Mouse (Mus musculus) intestine, embryonic 14.5 days (tissue): ENCODE results near the gene Cntn4. TPM values are rescaled to one million over a fixed set of nuclear protein-coding genes. Genes with fewer than 3 reads are reported as not detected.

Source experiments
- ATAC-seq: fragments of 200-750 bp; cut with Nextera tagmentation; replicated peaks from 2 replicates; pipeline ENCODE4 v1.8.0; 2017; ENCODE audit warnings: low read depth, moderate number of reproducible peaks, moderate TSS enrichment, moderate library complexity; ENCODE audit not compliant: low FRiP score, low TSS enrichment
- DNase-seq: peaks from one replicate; pipeline ENCODE4 v3.0.0-alpha.2; 2018; ENCODE audit warnings: low spot score
- H3K27ac ChIP-seq: fragments of 300-500 bp; sonication (generic); 2 replicates; pipeline ENCODE4 v1.5.1; 2014; ENCODE audit warnings: low read depth, mild to moderate bottlenecking, control low read depth
- H3K27me3 ChIP-seq: fragments of 300-500 bp; sonication (generic); replicated peaks from 2 replicates; pipeline ENCODE4 v1.6.1; 2014; ENCODE audit warnings: low read length, control low read depth; ENCODE audit not compliant: control insufficient read depth, insufficient read depth
- H3K36me3 ChIP-seq: fragments of 300-500 bp; sonication (generic); 2 replicates; pipeline ENCODE4 v1.6.1; 2014; ENCODE audit warnings: low read length, control low read depth; ENCODE audit not compliant: control insufficient read depth, insufficient read depth
- H3K4me1 ChIP-seq: fragments of 300-500 bp; sonication (generic); replicated peaks from 2 replicates; pipeline ENCODE4 v1.6.1; 2014; ENCODE audit warnings: low read length, control low read depth, mixed read lengths; ENCODE audit not compliant: control insufficient read depth, insufficient read depth
- H3K4me2 ChIP-seq: fragments of 300-500 bp; sonication (generic); 2 replicates; pipeline ENCODE4 v1.6.1; 2014; ENCODE audit warnings: low read length
- H3K4me3 ChIP-seq: fragments of 300-500 bp; sonication (generic); 2 replicates; pipeline ENCODE4 v1.5.1; 2014; ENCODE audit warnings: low read depth, low read length, control low read depth, mixed read lengths
- H3K9ac ChIP-seq: fragments of 300-500 bp; sonication (generic); 2 replicates; pipeline ENCODE4 v1.6.1; 2014; ENCODE audit warnings: mild to moderate bottlenecking, low read length
- H3K9me3 ChIP-seq: fragments of 300-500 bp; sonication (generic); 2 replicates; pipeline ENCODE4 v1.6.1; 2016; ENCODE audit warnings: low read length, control low read depth; ENCODE audit not compliant: control insufficient read depth
- WGBS: fragments of 180-500 bp; shearing (Covaris S2); extraction: QIAGEN DNeasy Blood & Tissue Kit; methylation state at CpG from one replicate; pipeline ENCODE4 v1.1.7; 2014; 5-methylcytosine and 5-hydroxymethylcytosine counted together
- polyA plus RNA-seq: library from polyadenylated mRNA; unstranded; fragments of >200 nt; fragmentation: Nextera tagmentation; extraction: Ambion mirVana; gene quantifications from 2 replicates; pipeline ENCODE4 v1.2.1, GENCODE M21; 2014

The Cntn4 gene
- polyA plus RNA-seq, 1 experiment from 2014 or later: 0.26 TPM

DNA sequence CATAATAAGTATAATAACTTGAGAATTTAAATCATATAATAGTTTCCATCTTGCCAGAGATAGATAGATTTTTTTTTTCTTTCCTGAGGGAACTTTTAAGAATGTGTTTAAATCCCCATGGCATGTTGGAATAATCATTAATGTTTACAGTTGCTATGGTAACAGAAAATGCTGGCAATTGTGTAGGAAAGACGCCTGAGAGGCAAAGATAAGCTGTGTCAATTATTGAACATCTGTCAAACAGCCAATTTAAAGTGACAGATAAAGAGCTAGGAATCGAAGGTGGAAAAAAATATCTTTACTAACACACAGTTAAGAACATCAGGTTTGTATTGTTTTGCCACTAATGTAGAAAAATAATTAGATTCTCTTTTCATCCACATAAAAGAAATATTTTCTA is 788.3 kb downstream of the Cntn4 start:
- no peak overlapping the region for H3K4me2 ChIP-seq
- H3K36me3 ChIP-seq: no peaks in the 10 kb centered on the region
- H3K9ac ChIP-seq: no peak overlapping the region
- ATAC-seq (no peak), DNase-seq (no peak)
- WGBS: 30% methylated on average over 2 of the region's 2 CpGs
- no peaks in the 10 kb centered on the region for H3K9me3 ChIP-seq
- H3K27me3 ChIP-seq: no peaks in the 10 kb centered on the region
- no peaks in the 10 kb centered on the region for H3K4me1 ChIP-seq
- H3K27ac ChIP-seq: no peak overlapping the region
- no peak overlapping the region for H3K4me3 ChIP-seq

DNA sequence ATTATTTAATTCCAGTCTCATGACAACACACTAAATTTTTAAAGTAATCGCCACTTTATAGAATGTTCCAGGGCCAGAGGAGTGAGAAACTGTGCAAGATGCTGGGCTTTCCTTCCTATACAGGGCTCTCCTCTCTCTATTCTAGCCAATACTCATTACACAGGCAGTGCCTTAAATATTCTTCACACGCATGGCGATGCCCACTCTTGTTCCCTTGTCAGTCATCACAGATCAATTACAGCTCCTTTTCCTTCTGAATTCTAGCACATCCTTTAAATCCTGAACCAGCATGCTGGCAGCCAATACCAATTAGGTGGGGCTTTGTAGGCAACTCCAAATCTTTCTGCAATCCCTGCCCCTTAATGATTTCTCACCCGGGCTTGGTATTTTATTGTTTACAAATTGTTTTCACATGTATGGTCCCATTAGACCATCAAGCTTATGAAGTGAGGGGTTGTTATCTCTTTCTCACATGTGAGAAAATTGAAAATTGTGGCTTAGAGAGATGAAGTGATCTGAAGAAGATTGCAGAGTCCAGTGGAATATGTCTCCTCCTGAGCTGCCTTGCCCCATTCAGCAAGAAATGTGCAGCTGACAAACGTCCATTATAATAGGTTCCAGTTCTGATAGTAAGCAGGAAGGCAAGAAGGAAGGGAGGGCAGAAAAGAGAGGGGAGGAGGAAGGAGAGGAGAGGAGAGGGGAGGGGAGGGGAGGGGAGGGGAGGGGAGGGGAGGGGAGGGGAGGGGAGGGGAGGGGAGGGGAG is 789.0 kb downstream of the Cntn4 start:
- ATAC-seq: no peak
- no peak overlapping the region for H3K4me3 ChIP-seq
- H3K36me3 ChIP-seq: no peaks in the 10 kb centered on the region
- no peak overlapping the region for H3K9ac ChIP-seq
- 64% methylated on average over 5 of the region's 5 CpGs for WGBS
- H3K27ac ChIP-seq: no peak overlapping the region
- no peaks in the 10 kb centered on the region for H3K4me1 ChIP-seq
- no peak overlapping the region for H3K4me2 ChIP-seq
- no peaks in the 10 kb centered on the region for H3K9me3 ChIP-seq
- no peak for DNase-seq
- no peaks in the 10 kb centered on the region for H3K27me3 ChIP-seq

DNA sequence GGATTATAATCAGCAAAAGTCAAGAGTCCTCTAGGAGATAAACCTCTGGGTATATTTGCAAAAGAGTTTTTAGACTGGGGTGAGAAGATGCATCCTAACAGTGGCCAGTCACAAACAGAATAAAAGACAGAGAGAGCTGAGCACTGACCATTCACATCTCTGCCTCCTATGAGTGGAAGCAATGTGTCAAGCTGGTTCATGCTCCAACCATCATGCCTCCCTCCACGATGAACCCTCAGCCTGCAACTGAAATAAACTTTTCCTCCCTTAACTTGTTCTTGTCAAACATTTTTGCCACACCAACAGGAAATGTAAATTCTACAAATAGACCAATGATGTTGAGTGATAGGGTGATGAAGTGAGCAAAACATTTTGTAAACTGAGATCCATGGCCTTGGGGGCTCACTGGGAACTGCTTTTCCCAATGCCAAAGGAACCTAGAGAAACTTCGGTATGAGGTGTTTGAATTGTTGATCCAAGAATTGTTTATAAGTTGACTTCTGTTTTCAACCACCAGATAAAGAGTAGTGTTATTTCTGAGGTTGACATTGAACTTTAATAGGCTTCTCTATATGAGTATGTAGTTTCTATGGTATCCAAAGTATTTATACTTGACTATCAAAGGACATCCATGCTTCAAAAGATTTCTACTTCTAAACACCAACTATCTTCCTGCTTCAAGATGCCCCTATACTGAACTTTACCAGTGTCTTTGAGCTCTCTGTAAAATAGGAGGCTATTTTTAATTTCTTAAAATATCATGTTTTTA is 794.6 kb downstream of the Cntn4 start:
- DNase-seq (no peak), ATAC-seq (no peak)
- no peaks in the 10 kb centered on the region for H3K4me1 ChIP-seq
- H3K9me3 ChIP-seq: no peaks in the 10 kb centered on the region
- WGBS: 81% methylated on average over 2 of the region's 2 CpGs
- H3K27ac ChIP-seq: no peak overlapping the region
- H3K4me2 ChIP-seq: no peak overlapping the region
- H3K27me3 ChIP-seq: no peaks in the 10 kb centered on the region
- no peak overlapping the region for H3K9ac ChIP-seq
- no peak overlapping the region for H3K4me3 ChIP-seq
- H3K36me3 ChIP-seq: no peaks in the 10 kb centered on the region

DNA sequence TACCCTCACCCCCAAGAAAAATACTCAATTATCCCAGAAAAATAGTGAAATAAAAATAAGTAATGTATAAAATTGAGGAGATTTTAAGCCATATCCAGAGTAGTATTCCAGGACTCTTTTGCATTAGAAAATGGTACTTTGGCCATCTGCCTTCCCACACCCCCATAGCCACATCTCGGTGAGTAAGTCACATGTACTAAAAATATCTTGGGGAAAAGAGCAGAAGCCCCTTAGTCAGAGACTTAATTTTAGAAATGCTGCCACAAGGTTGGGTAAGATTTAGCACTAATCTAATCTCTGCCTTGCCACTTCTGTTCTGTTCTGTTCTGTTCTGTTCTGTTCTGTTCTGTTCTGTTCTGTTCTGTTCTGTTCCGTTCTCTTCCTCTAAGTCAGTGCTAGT is 796.4 kb downstream of the Cntn4 start:
- no peak overlapping the region for H3K9ac ChIP-seq
- no peak overlapping the region for H3K4me3 ChIP-seq
- WGBS: 86% methylated on average over 2 of the region's 2 CpGs
- DNase-seq (no peak), ATAC-seq (no peak)
- H3K27me3 ChIP-seq: no peaks in the 10 kb centered on the region
- no peaks in the 10 kb centered on the region for H3K36me3 ChIP-seq
- H3K4me1 ChIP-seq: no peaks in the 10 kb centered on the region
- no peak overlapping the region for H3K27ac ChIP-seq
- H3K9me3 ChIP-seq: no peaks in the 10 kb centered on the region
- no peak overlapping the region for H3K4me2 ChIP-seq

DNA sequence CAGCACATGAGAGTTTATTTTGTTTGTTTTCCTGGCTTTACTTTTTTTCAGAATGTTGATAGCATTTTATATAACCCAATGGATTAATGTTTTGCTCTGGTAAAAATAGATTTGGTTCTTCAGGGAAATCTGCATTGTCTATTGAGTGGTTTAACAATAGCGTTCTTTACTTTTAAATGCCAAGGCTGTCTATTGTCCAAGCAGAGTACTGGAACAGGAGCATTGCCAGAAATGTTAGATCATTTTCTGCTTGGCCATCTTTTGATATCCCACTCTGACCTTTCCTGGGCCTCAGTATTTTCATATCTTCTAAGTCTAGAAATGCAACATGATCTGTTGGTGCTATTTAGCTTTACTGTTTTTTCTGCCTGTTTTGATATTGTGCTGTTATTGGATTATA is 804.1 kb downstream of the Cntn4 start:
- H3K9me3 ChIP-seq: no peaks in the 10 kb centered on the region
- no peak overlapping the region for H3K27ac ChIP-seq
- H3K9ac ChIP-seq: no peak overlapping the region
- no peaks in the 10 kb centered on the region for H3K36me3 ChIP-seq
- ATAC-seq (no peak), DNase-seq (no peak)
- no peak overlapping the region for H3K4me2 ChIP-seq
- WGBS: 93% methylated on average over 1 of the region's 1 CpGs
- H3K4me1 ChIP-seq: no peaks in the 10 kb centered on the region
- no peak overlapping the region for H3K4me3 ChIP-seq
- H3K27me3 ChIP-seq: no peaks in the 10 kb centered on the region

DNA sequence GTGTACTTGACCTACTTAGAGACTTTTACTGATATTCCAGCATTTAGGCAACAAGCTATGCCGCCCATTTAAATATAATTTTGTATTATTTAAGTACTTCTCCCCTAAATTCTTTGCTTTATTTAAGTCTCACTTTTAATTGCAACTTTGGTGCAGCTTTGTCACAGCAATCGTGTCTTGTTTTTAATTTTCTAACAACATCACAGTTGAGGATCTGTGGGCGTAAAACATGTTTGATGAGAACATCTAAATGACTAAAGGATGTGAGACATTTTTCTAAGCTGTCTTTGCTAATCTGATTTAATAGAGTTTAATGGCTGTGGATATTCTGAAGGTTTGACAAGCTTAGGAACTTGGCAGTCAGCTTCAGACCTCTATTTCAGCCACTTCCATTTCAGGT is 818.8 kb downstream of the Cntn4 start:
- no peaks in the 10 kb centered on the region for H3K4me1 ChIP-seq
- no peak overlapping the region for H3K4me3 ChIP-seq
- WGBS: 87% methylated on average over 3 of the region's 3 CpGs
- no peak overlapping the region for H3K4me2 ChIP-seq
- no peaks in the 10 kb centered on the region for H3K27me3 ChIP-seq
- H3K27ac ChIP-seq: no peak overlapping the region
- no peak for ATAC-seq
- no peaks in the 10 kb centered on the region for H3K36me3 ChIP-seq
- no peak for DNase-seq
- H3K9ac ChIP-seq: no peak overlapping the region
- H3K9me3 ChIP-seq: no peaks in the 10 kb centered on the region

DNA sequence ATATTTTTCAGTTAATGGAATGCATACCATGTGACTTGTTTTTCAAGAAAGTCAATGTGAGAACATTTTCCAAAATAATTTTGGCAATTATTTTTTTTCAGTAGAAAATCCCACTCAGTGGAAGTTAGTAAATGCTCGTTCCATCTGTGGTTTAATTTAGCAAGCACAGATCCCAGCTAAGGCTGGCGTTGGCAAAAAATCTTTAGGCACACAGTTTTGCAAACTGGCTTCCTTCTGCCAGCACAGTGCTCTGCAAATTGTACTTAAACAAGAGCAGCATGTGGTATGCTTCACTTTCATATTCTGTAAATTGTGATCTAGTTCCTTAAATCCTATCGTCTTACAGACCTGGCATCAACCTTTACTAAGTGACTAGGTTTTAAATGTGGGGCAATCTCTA is 821.7 kb downstream of the Cntn4 start:
- no peak overlapping the region for H3K4me3 ChIP-seq
- H3K4me2 ChIP-seq: no peak overlapping the region
- ATAC-seq (no peak), DNase-seq (no peak)
- H3K9ac ChIP-seq: no peak overlapping the region
- no peak overlapping the region for H3K27ac ChIP-seq
- H3K4me1 ChIP-seq: no peaks in the 10 kb centered on the region
- H3K9me3 ChIP-seq: no peaks in the 10 kb centered on the region
- WGBS: 89% methylated on average over 3 of the region's 3 CpGs
- H3K27me3 ChIP-seq: no peaks in the 10 kb centered on the region
- H3K36me3 ChIP-seq: no peaks in the 10 kb centered on the region

DNA sequence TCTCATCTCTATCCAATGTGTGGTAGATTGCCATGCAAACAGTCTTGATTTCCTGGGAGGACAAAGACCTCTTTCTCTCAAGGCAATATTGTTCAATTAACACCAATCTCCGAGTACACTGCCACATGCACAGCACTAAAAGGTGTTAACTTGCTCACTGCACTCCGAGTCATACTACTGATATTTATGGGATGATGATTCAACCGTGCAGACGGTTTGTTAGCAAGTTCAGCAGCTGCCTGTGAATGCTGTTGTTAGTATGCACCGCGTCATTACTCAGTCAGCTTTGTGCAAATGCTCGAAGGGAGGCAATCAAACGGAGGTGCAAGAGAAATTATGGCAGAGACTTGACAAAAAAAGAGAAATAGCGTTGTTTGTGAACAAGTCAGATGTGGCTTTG is 826.5 kb downstream of the Cntn4 start:
- H3K9me3 ChIP-seq: no peaks in the 10 kb centered on the region
- no peaks in the 10 kb centered on the region for H3K4me1 ChIP-seq
- no peak for DNase-seq
- H3K36me3 ChIP-seq: no peaks in the 10 kb centered on the region
- no peak overlapping the region for H3K9ac ChIP-seq
- H3K4me3 ChIP-seq: no peak overlapping the region
- WGBS: 61% methylated on average over 9 of the region's 9 CpGs
- ATAC-seq: no peak
- H3K4me2 ChIP-seq: no peak overlapping the region
- no peaks in the 10 kb centered on the region for H3K27me3 ChIP-seq
- no peak overlapping the region for H3K27ac ChIP-seq

DNA sequence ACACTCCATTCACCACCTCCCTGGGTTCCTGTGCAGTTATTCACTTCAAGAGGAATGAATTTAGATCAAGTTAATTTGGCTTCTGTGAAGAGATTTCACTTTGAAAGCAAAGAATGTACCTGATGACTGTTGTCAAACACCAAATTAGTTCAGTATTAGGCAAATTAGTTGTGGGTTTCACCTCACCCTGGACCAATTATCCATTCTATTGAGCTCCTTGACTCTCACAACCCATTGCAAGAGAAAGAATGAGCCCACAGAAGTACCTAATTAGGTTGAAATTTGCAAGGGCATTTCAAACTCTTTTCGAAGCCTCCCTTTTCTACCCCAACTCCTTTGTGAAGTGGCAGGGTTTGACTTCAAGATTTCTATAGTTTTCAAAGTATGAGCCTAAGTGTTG is 842.9 kb downstream of the Cntn4 start:
- Histone ChIP-seq H3K36me3 (no peaks in the 10 kb centered on the region), H3K9me3 (no peaks in the 10 kb centered on the region), H3K27me3 (no peaks in the 10 kb centered on the region), H3K4me2 (no peak overlapping the region), H3K9ac (no peak overlapping the region), H3K4me3 (no peak overlapping the region), H3K4me1 (no peaks in the 10 kb centered on the region), H3K27ac (no peak overlapping the region)
- no peak for ATAC-seq
- DNase-seq: no peak
- WGBS: 86% methylated on average over 1 of the region's 1 CpGs
